Mouse (Mus musculus) thymus, adult 18-20 months (tissue): ENCODE results near the gene Tlr12.
"Not testable (repeated sequence)": the region's sequence is repeated elsewhere in the genome, so short reads cannot be mapped to it uniquely, and the experiment has no call there.

Experiments
- DNase-seq, 2 experiments: peaks; one replicate each; pipeline ENCODE4 v3.0.0; 2022; ENCODE audit warnings: mixed read lengths in 2 of 2

Tlr12 gene

DNA sequence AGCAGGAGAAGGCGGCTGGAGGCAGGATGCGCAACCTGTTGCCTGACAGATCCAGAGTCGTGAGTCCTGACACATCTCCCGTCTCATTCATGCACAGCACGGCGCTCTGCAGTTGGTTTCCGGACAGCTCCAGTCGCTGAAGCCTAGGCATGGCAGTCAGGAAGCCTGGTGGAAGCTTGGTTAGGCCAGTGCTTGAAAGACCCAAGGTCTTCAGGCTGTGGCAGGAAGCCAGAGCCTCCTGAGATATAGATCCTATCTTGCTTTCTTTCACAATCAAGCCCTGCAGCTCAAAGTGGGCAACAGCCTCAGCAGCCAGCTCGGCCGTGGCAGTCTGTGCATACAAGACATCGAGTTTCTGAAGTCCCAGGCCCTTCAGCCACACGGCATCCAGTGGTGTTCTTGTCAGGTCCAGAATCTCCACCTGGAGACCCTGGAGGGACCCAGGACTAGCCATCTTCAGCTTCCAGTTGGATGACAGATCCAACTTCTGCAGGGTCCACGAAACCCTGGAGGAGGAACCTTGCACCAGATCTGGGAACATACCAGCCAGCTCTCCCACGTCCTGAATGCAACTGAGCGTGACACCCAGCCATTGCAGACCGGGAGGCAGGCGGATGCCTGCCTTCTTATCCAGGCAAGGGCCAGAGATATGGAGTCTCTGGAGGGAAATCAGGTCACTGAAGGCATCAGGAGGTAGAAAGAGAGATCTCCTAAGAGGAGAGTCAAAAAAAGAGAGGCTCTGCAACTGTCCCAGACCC lies 877 bp downstream of the Tlr12 start:
- DNase-seq = peak; percentile 27 to 31

DNA sequence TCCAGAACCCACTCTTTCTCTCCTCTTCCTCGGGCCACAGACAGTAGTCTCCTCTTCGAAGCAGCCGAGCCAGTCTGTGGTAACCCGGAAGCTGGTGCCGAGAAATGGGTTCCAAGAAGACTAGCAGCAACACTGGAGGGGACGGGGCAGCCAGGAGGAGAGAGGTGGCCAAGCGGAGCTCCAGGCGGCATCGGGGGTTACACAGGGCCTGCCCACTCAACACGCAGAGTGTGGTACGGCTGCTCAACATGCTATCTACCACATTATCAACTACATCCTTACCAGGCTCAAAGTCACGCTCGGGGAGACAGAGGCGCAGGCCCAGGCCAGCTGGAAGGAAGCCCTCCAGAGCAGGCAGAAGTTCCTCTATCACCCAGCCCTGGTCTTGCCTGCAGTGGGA lies 2.7 kb downstream of the Tlr12 start:
- DNase-seq = no peak

GRCm38 (mm10) chr4:128613326-128613725 lies 5.1 kb downstream of the Tlr12 start:
- DNase-seq = no peak

- DNase-seq = not testable (repeated sequence)
Measured at GRCm38 (mm10) chr4:128611726-128612125, 6.7 kb downstream of the Tlr12 start.

GRCm38 (mm10) chr4:128610706-128611105 lies 7.7 kb downstream of the Tlr12 start:
- DNase-seq = no peak

DNA sequence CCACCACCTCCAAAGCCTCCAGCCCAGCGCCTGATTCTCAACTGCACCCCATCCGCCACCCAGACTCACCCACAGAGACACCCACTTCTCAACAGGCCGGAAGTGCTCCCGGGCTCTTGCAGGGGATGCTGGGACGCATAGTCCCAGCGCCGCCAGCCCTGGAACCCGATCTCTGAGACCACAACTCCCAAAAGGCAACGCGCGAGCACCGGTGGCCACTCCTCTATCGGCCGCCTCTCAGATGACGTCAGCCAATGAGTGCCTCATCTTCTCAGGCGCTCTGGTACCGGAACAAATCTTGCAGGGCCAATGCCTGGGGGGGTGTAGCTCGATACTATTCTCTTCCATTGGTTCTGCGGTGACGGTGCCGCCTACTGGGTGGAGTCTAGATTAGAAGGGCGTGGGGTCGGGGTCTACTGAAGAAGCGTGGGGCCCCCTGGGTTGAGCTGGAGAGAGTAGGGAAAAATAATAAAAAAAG lies 8.5 kb downstream of the Tlr12 start, which contains the start of gene Zscan20:
Gene Zscan20 (minus strand): TSS at position 174 of the 478 bp plus-strand sequence.
- DNase-seq = peak; percentile 94 to 97

DNA sequence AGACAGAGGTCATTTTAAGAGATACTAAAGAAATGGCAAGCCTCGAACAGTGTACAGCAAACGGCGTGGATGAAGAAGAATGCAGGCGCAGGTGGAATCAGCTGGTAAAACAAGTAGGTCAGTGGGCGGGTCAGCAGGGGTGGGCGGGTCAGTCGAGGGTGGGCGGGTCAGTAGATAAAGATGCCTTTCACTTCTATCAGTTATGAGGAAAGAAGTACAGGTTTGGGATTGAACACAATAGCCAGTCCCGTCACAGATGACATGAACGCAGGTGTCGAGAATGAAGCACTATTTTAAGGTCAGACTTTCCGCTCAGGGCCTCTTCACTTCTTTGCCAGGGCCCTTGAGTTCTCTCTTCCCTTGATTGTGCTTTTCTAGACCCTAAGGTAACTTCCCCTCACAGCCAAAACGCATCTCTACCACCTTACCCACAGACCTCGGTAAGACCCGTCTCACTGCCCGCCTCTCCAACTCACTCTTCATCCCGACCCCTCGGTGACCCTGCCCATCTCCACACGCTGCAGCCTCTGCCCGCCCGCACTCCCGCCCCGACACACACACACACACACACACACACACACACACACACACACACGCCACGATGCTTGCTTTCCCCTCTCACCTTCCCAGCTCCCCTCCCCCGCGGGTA lies 9.0 kb downstream of the Tlr12 start:
- no peak for DNase-seq

DNA sequence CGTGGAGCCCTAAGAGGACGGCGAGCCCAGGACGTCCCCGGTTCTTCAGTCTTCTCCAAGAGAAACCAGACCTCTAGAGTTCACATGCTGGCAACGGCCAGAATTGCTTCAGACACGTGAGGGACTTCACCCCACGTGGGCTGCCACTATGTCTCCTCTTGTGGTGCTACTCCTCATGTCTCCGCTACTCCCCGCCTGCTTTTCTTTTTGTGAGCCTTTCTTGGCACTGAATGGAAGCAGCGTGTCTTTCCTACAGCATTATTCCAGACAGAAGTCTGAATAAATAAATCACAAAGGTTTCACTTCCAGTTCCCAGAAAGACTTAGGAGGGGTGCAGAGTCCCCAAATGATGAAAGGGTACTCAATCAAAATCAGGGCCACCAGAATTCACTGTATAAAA lies 10.8 kb downstream of the Tlr12 start:
- no peak for DNase-seq

- DNase-seq = no peak
Measured at GRCm38 (mm10) chr4:128606586-128606985, 11.8 kb downstream of the Tlr12 start.

DNA sequence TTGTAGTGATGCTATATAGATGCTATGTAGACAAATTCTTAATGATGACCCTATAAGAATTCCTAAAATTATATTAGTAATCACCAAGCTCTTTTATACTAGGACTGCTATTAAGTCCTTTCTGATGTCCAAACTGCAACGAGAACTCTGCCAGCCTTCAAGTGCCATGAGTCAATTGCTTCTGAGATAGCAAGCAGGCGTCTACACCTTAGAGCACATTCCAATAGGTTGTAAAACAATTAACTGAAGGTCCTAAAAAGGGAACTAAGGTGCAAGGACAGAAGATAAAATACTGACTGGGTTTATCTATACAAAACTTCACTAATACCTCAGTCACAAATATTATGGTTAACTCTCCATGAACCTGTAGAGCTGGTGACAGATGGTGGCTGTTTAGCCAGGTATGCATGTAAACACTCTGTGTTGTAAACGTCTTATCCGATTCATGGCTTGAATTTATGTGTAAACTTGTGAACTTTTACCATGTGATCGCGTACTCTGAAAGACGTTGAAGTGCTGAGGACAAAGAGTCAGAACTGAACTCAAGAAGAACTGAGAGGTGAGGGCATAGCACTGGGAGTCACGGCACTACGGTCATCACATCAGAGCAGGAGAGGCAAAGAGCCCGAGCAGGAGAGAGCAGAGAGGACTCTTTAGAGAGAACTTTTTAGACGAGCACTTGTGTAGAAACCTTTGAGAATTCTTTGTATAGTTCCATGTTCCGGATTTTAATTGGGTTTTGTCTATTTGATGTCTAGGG lies 20.4 kb downstream of the Tlr12 start:
- no peak for DNase-seq

- DNase-seq = no peak
Measured at GRCm38 (mm10) chr4:128594062-128594461, 24.4 kb downstream of the Tlr12 start.

- DNase-seq = no peak
Measured at GRCm38 (mm10) chr4:128593286-128593685, 25.1 kb downstream of the Tlr12 start.

DNA sequence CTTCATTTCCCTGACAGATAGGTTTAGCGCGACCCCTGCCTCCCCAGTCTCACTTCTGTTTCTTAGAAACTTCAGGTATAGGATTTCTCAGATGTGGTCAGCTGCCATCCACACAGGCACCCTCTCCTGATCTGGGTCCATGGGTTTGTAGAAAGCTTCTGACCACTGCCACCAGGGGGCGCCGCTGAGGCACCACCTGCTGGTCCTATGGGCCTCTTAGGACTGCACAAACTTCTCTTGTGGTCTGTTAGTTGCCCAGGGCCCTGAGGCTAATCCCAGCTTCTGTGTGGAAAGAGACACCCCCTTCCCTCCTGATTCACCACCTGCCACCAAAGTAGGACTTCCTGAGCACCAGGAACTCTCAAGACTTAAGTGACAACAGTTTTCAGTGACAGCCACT lies 39.2 kb downstream of the Tlr12 start:
- DNase-seq = no peak

GRCm38 (mm10) chr4:128575811-128576210 lies 42.6 kb downstream of the Tlr12 start:
- no peak for DNase-seq
